Mouse (Mus musculus) limb, embryonic 12.5 days (tissue): ENCODE measurements around the gene Cd164l2. TPM values are rescaled to one million over a fixed set of nuclear protein-coding genes. Genes with fewer than 3 reads are reported as not detected.

Source experiments
- ATAC-seq: fragments of 200-750 bp; cut with Nextera tagmentation; 2 replicates; pipeline ENCODE4 v1.8.0; 2017; ENCODE audit warnings: low read depth, moderate TSS enrichment; ENCODE audit not compliant: insufficient number of reproducible peaks, insufficient read depth, low FRiP score, low TSS enrichment
- H3K27ac ChIP-seq: fragments of 300-500 bp; sonication (generic); 2 replicates; pipeline ENCODE4 v1.5.1; 2016; ENCODE audit warnings: mild to moderate bottlenecking, moderate library complexity
- H3K27me3 ChIP-seq: fragments of 300-500 bp; sonication (generic); 2 replicates; pipeline ENCODE4 v1.6.1; 2016; ENCODE audit warnings: mild to moderate bottlenecking, moderate library complexity
- H3K36me3 ChIP-seq: fragments of 300-500 bp; sonication (generic); 2 replicates; pipeline ENCODE4 v1.6.1; 2016; ENCODE audit warnings: mild to moderate bottlenecking, moderate library complexity
- H3K4me1 ChIP-seq: fragments of 300-500 bp; sonication (generic); replicated peaks from 2 replicates; pipeline ENCODE4 v1.6.1; 2016
- H3K4me2 ChIP-seq: fragments of 300-500 bp; sonication (generic); 2 replicates; pipeline ENCODE4 v1.6.1; 2016; ENCODE audit warnings: mild to moderate bottlenecking, moderate library complexity
- H3K4me3 ChIP-seq: fragments of 300-500 bp; sonication (generic); replicated peaks from 2 replicates; pipeline ENCODE4 v1.5.1; 2016; ENCODE audit warnings: mild to moderate bottlenecking
- H3K9ac ChIP-seq: fragments of 300-500 bp; sonication (generic); replicated peaks from 2 replicates; pipeline ENCODE4 v1.6.1; 2016; ENCODE audit warnings: mild to moderate bottlenecking, moderate library complexity
- H3K9me3 ChIP-seq: fragments of 300-500 bp; sonication (generic); 2 replicates; pipeline ENCODE4 v1.6.1; 2016; ENCODE audit warnings: mild to moderate bottlenecking, moderate library complexity
- WGBS: fragments of 180-500 bp; shearing (Covaris S2); methylation state at CpG from one replicate; pipeline ENCODE4 v1.1.7; 2016; 5-methylcytosine and 5-hydroxymethylcytosine counted together
- microRNA-seq: library from miRNA; unstranded; fragments of <30 nt; microRNA quantifications from one replicate; pipeline ENCODE4, GENCODE M21; 2017
- polyA plus RNA-seq: library from polyadenylated mRNA; unstranded; fragments of >200 nt; fragmentation: Nextera tagmentation; extraction: Ambion mirVana; gene quantifications from 2 replicates; pipeline ENCODE4 v1.2.1, GENCODE M21; 2016

Cd164l2 gene
- polyA plus RNA-seq, 1 experiment from 2014 or later = 3.2 TPM

DNA sequence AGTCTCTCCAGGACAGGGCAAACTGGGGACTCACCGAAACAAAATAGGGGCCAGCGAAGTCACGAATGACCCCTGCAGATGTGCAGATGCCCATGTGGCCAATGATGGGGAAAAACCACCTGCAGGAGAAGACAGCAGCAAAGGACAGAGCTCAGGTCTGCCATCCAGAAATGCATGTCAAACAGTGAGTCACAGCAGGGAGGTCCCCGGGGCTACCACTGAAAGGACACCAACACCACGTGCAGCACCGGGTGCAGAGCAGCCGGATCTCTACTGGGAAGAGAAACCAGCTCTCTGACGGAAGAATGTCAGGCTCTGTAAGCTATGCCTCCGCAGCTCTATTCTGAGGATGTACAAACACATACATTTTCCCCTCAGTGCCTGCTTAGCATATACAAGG is 59.0 kb downstream of the Cd164l2 start:
- H3K27ac ChIP-seq = no peak overlapping the region
- no peaks in the 10 kb centered on the region for H3K9me3 ChIP-seq
- H3K4me2 ChIP-seq = no peak overlapping the region
- H3K27me3 ChIP-seq = no peaks in the 10 kb centered on the region
- no peak for ATAC-seq
- peaks cover 4% of the 10 kb centered on the region for H3K4me1 ChIP-seq
- H3K9ac ChIP-seq = no peak overlapping the region
- peaks cover 71% of the 10 kb centered on the region for H3K36me3 ChIP-seq
- WGBS = 90% methylated on average over 9 of the region's 9 CpGs
- H3K4me3 ChIP-seq = no peak overlapping the region

Small RNA genes within 50 kb of the gene (microRNA-seq; reads per million reads assigned to microRNA genes)
- gene Mir7017 = not detected

Other genes starting within 250 kb of the Cd164l2 start
- 0.26 and 0.36 TPM in 2 replicates for gene Fgr, start 238.0 kb upstream of the Cd164l2 start, polyA plus RNA-seq
- gene Ahdc1, start 200.9 kb upstream of the Cd164l2 start, polyA plus RNA-seq = 13.2 and 14.5 TPM in 2 replicates
- gene Wasf2, start 81.6 kb upstream of the Cd164l2 start, polyA plus RNA-seq = 73.8 and 81.6 TPM in 2 replicates
- gene Gpr3, start 405 bp downstream of the Cd164l2 start, polyA plus RNA-seq = 0.24 and 0.58 TPM in 2 replicates
- gene Map3k6, start 28.7 kb downstream of the Cd164l2 start, polyA plus RNA-seq = 2.3 and 2.9 TPM in 2 replicates
- gene Sytl1, start 51.0 kb downstream of the Cd164l2 start, polyA plus RNA-seq = 3.8 and 4.1 TPM in 2 replicates
- gene Tmem222, start 65.7 kb downstream of the Cd164l2 start, polyA plus RNA-seq = 81.4 and 85.3 TPM in 2 replicates
- gene Wdtc1, start 141.3 kb downstream of the Cd164l2 start, polyA plus RNA-seq = 12.2 and 17.6 TPM in 2 replicates
- gene Slc9a1, start 157.6 kb downstream of the Cd164l2 start, polyA plus RNA-seq = 7.3 and 7.8 TPM in 2 replicates